Mouse (Mus musculus) intestine, embryonic 15.5 days (tissue): ENCODE results near the gene Fam19a1. TPM values are rescaled to one million over a fixed set of nuclear protein-coding genes. Genes with fewer than 3 reads are reported as not detected.

Experiments used
- ATAC-seq: fragments of 200-750 bp; cut with Nextera tagmentation; 2 replicates; pipeline ENCODE4 v1.8.0; 2017; ENCODE audit warnings: moderate TSS enrichment, moderate library complexity
- H3K27ac ChIP-seq: fragments of 300-500 bp; sonication (generic); 2 replicates; pipeline ENCODE4 v1.5.1; 2015; ENCODE audit warnings: mild to moderate bottlenecking, inconsistent platforms
- H3K27me3 ChIP-seq: fragments of 300-500 bp; sonication (generic); replicated peaks from 2 replicates; pipeline ENCODE4 v1.6.1; 2015; ENCODE audit warnings: inconsistent platforms
- H3K36me3 ChIP-seq: fragments of 300-500 bp; sonication (generic); 2 replicates; pipeline ENCODE4 v1.6.1; 2015; ENCODE audit warnings: inconsistent platforms
- H3K4me1 ChIP-seq: fragments of 300-500 bp; sonication (generic); replicated peaks from 2 replicates; pipeline ENCODE4 v1.6.1; 2015; ENCODE audit warnings: inconsistent platforms
- H3K4me2 ChIP-seq: fragments of 300-500 bp; sonication (generic); replicated peaks from 2 replicates; pipeline ENCODE4 v1.6.1; 2015; ENCODE audit warnings: mild to moderate bottlenecking, inconsistent platforms
- H3K4me3 ChIP-seq: fragments of 300-500 bp; sonication (generic); replicated peaks from 2 replicates; pipeline ENCODE4 v1.5.1; 2015; ENCODE audit warnings: inconsistent platforms
- H3K9ac ChIP-seq: fragments of 300-500 bp; sonication (generic); 2 replicates; pipeline ENCODE4 v1.6.1; 2015; ENCODE audit warnings: inconsistent platforms
- H3K9me3 ChIP-seq: fragments of 300-500 bp; sonication (generic); 2 replicates; pipeline ENCODE4 v1.6.1; 2016; ENCODE audit warnings: inconsistent platforms
- WGBS: fragments of 180-500 bp; shearing (Covaris S2); methylation state at CpG from one replicate; pipeline ENCODE4 v1.1.7; 2015; 5-methylcytosine and 5-hydroxymethylcytosine counted together
- polyA plus RNA-seq: library from polyadenylated mRNA; unstranded; fragments of >200 nt; fragmentation: Nextera tagmentation; extraction: Ambion mirVana; gene quantifications from 2 replicates; pipeline ENCODE4 v1.2.1, GENCODE M21; 2015

Fam19a1 gene
- polyA plus RNA-seq, 1 experiment from 2014 or later, result 6.5 TPM

GRCm38 (mm10) chr6:96270436-96270835 is 157.5 kb downstream of the Fam19a1 start:
- Histone ChIP-seq H3K4me2 (no peak overlapping the region), H3K4me3 (no peak overlapping the region), H3K9ac (no peak overlapping the region), H3K27me3 (no peaks in the 10 kb centered on the region), H3K9me3 (no peaks in the 10 kb centered on the region), H3K4me1 (no peaks in the 10 kb centered on the region), H3K36me3 (no peaks in the 10 kb centered on the region), H3K27ac (no peak overlapping the region)
- 92% methylated on average over 5 of the region's 5 CpGs for WGBS
- ATAC-seq, result no peak

GRCm38 (mm10) chr6:96283731-96284130 is 170.8 kb downstream of the Fam19a1 start:
- no peak for ATAC-seq
- H3K27ac ChIP-seq, result no peak overlapping the region
- WGBS, result 85% methylated on average over 4 of the region's 4 CpGs
- H3K4me2 ChIP-seq, result no peak overlapping the region
- no peaks in the 10 kb centered on the region for H3K27me3 ChIP-seq
- H3K9ac ChIP-seq, result no peak overlapping the region
- H3K36me3 ChIP-seq, result no peaks in the 10 kb centered on the region
- no peaks in the 10 kb centered on the region for H3K9me3 ChIP-seq
- H3K4me1 ChIP-seq, result no peaks in the 10 kb centered on the region
- no peak overlapping the region for H3K4me3 ChIP-seq

- Histone ChIP-seq H3K4me2 (no peak overlapping the region), H3K9me3 (no peaks in the 10 kb centered on the region), H3K9ac (no peak overlapping the region), H3K27me3 (no peaks in the 10 kb centered on the region), H3K27ac (no peak overlapping the region), H3K4me3 (no peak overlapping the region), H3K4me1 (no peaks in the 10 kb centered on the region), H3K36me3 (no peaks in the 10 kb centered on the region)
- no peak for ATAC-seq
- WGBS, result 84% methylated on average over 4 of the region's 4 CpGs
Measured at GRCm38 (mm10) chr6:96284590-96284989, 171.6 kb downstream of the Fam19a1 start.

GRCm38 (mm10) chr6:96286276-96286675 is 173.3 kb downstream of the Fam19a1 start:
- no peak overlapping the region for H3K4me2 ChIP-seq
- no peaks in the 10 kb centered on the region for H3K36me3 ChIP-seq
- no peaks in the 10 kb centered on the region for H3K9me3 ChIP-seq
- no peak for ATAC-seq
- H3K27me3 ChIP-seq, result no peaks in the 10 kb centered on the region
- 61% methylated on average over 4 of the region's 4 CpGs for WGBS
- no peak overlapping the region for H3K27ac ChIP-seq
- H3K4me1 ChIP-seq, result no peaks in the 10 kb centered on the region
- no peak overlapping the region for H3K4me3 ChIP-seq
- H3K9ac ChIP-seq, result no peak overlapping the region

GRCm38 (mm10) chr6:96287377-96287776 is 174.4 kb downstream of the Fam19a1 start:
- no peaks in the 10 kb centered on the region for H3K9me3 ChIP-seq
- H3K4me3 ChIP-seq, result no peak overlapping the region
- no peaks in the 10 kb centered on the region for H3K36me3 ChIP-seq
- H3K4me2 ChIP-seq, result no peak overlapping the region
- WGBS, result 62% methylated on average over 2 of the region's 2 CpGs
- H3K27ac ChIP-seq, result no peak overlapping the region
- no peak overlapping the region for H3K9ac ChIP-seq
- no peak for ATAC-seq
- no peaks in the 10 kb centered on the region for H3K4me1 ChIP-seq
- no peaks in the 10 kb centered on the region for H3K27me3 ChIP-seq

GRCm38 (mm10) chr6:96289672-96290071 is 176.7 kb downstream of the Fam19a1 start:
- H3K9ac ChIP-seq, result no peak overlapping the region
- 37% methylated on average over 4 of the region's 4 CpGs for whole genome bisulfite sequencing
- no peak overlapping the region for H3K4me3 ChIP-seq
- H3K27ac ChIP-seq, result no peak overlapping the region
- no peak overlapping the region for H3K4me2 ChIP-seq
- H3K9me3 ChIP-seq, result no peaks in the 10 kb centered on the region
- no peaks in the 10 kb centered on the region for H3K27me3 ChIP-seq
- H3K36me3 ChIP-seq, result no peaks in the 10 kb centered on the region
- H3K4me1 ChIP-seq, result no peaks in the 10 kb centered on the region
- no peak for ATAC-seq

- Histone ChIP-seq H3K9me3 (no peaks in the 10 kb centered on the region), H3K36me3 (no peaks in the 10 kb centered on the region), H3K27me3 (no peaks in the 10 kb centered on the region), H3K4me3 (no peak overlapping the region), H3K4me2 (no peak overlapping the region), H3K4me1 (no peaks in the 10 kb centered on the region), H3K27ac (no peak overlapping the region), H3K9ac (no peak overlapping the region)
- 84% methylated on average over 2 of the region's 2 CpGs for WGBS
- no peak for ATAC-seq
Measured at GRCm38 (mm10) chr6:96347491-96347890, 234.5 kb downstream of the Fam19a1 start.

- Histone ChIP-seq H3K9me3 (no peaks in the 10 kb centered on the region), H3K9ac (no peak overlapping the region), H3K4me1 (no peaks in the 10 kb centered on the region), H3K4me2 (no peak overlapping the region), H3K27me3 (no peaks in the 10 kb centered on the region), H3K27ac (no peak overlapping the region), H3K4me3 (no peak overlapping the region), H3K36me3 (no peaks in the 10 kb centered on the region)
- 81% methylated on average over 7 of the region's 7 CpGs for WGBS
- no peak for ATAC-seq
Measured at GRCm38 (mm10) chr6:96349446-96350025, 236.6 kb downstream of the Fam19a1 start.

- no peaks in the 10 kb centered on the region for H3K9me3 ChIP-seq
- no peaks in the 10 kb centered on the region for H3K27me3 ChIP-seq
- no peak for ATAC-seq
- no peak overlapping the region for H3K9ac ChIP-seq
- H3K36me3 ChIP-seq, result no peaks in the 10 kb centered on the region
- H3K4me2 ChIP-seq, result no peak overlapping the region
- WGBS, result 91% methylated on average over 3 of the region's 3 CpGs
- no peak overlapping the region for H3K27ac ChIP-seq
- H3K4me1 ChIP-seq, result no peaks in the 10 kb centered on the region
- no peak overlapping the region for H3K4me3 ChIP-seq
Measured at GRCm38 (mm10) chr6:96369544-96369943, 256.6 kb downstream of the Fam19a1 start.

GRCm38 (mm10) chr6:96372848-96373247 is 259.9 kb downstream of the Fam19a1 start:
- no peak overlapping the region for H3K9ac ChIP-seq
- H3K4me1 ChIP-seq, result no peaks in the 10 kb centered on the region
- H3K4me3 ChIP-seq, result no peak overlapping the region
- H3K27me3 ChIP-seq, result no peaks in the 10 kb centered on the region
- ATAC-seq, result no peak
- no peaks in the 10 kb centered on the region for H3K36me3 ChIP-seq
- H3K9me3 ChIP-seq, result no peaks in the 10 kb centered on the region
- no peak overlapping the region for H3K27ac ChIP-seq
- no peak overlapping the region for H3K4me2 ChIP-seq
- 90% methylated on average over 6 of the region's 6 CpGs for WGBS

- Histone ChIP-seq H3K4me3 (no peak overlapping the region), H3K36me3 (no peaks in the 10 kb centered on the region), H3K9me3 (no peaks in the 10 kb centered on the region), H3K4me2 (no peak overlapping the region), H3K27ac (no peak overlapping the region), H3K27me3 (no peaks in the 10 kb centered on the region), H3K9ac (no peak overlapping the region), H3K4me1 (no peaks in the 10 kb centered on the region)
- ATAC-seq, result no peak
- WGBS, result 75% methylated on average over 2 of the region's 2 CpGs
Measured at GRCm38 (mm10) chr6:96373274-96373673, 260.3 kb downstream of the Fam19a1 start.

- Histone ChIP-seq H3K27me3 (no peaks in the 10 kb centered on the region), H3K4me3 (no peak overlapping the region), H3K27ac (no peak overlapping the region), H3K36me3 (no peaks in the 10 kb centered on the region), H3K4me1 (no peaks in the 10 kb centered on the region), H3K4me2 (no peak overlapping the region), H3K9ac (no peak overlapping the region), H3K9me3 (no peaks in the 10 kb centered on the region)
- no peak for ATAC-seq
- 76% methylated on average over 3 of the region's 3 CpGs for WGBS
Measured at GRCm38 (mm10) chr6:96376773-96377172, 263.8 kb downstream of the Fam19a1 start.

- Histone ChIP-seq H3K4me1 (no peaks in the 10 kb centered on the region), H3K4me3 (no peak overlapping the region), H3K9ac (no peak overlapping the region), H3K27me3 (no peaks in the 10 kb centered on the region), H3K36me3 (no peaks in the 10 kb centered on the region), H3K9me3 (no peaks in the 10 kb centered on the region), H3K4me2 (no peak overlapping the region), H3K27ac (no peak overlapping the region)
- WGBS, result 74% methylated on average over 4 of the region's 4 CpGs
- ATAC-seq, result no peak
Measured at GRCm38 (mm10) chr6:96379229-96379628, 266.3 kb downstream of the Fam19a1 start.
